Mouse (Mus musculus) hindbrain, postnatal 0 days (tissue): ENCODE data around the gene Trim63. TPM values are rescaled to one million over a fixed set of nuclear protein-coding genes. Genes with fewer than 3 reads are reported as not detected.

Source experiments
- ATAC-seq: fragments of 200-750 bp; cut with Nextera tagmentation; 2 replicates; pipeline ENCODE4 v1.8.0; 2017; ENCODE audit warnings: mild to moderate bottlenecking, moderate TSS enrichment, moderate library complexity
- DNase-seq: peaks from one replicate; pipeline ENCODE4 v3.0.0-alpha.2; 2015; ENCODE audit warnings: low spot score
- H3K27ac ChIP-seq: fragments of 300-500 bp; sonication (generic); 2 replicates; pipeline ENCODE4 v1.5.1; 2014; ENCODE audit warnings: mild to moderate bottlenecking
- H3K27me3 ChIP-seq: fragments of 300-500 bp; sonication (generic); 2 replicates; pipeline ENCODE4 v1.6.1; 2014; ENCODE audit warnings: low read length, mixed read lengths; ENCODE audit not compliant: insufficient read depth
- H3K36me3 ChIP-seq: fragments of 300-500 bp; sonication (generic); 2 replicates; pipeline ENCODE4 v1.6.1; 2014; ENCODE audit warnings: low read length, mixed read lengths; ENCODE audit not compliant: insufficient read depth
- H3K4me1 ChIP-seq: fragments of 300-500 bp; sonication (generic); 2 replicates; pipeline ENCODE4 v1.6.1; 2014; ENCODE audit warnings: antibody characterized with exemption, low read length, mixed read lengths; ENCODE audit not compliant: insufficient read depth
- H3K4me2 ChIP-seq: fragments of 300-500 bp; sonication (generic); 2 replicates; pipeline ENCODE4 v1.6.1; 2014; ENCODE audit warnings: low read depth, mild to moderate bottlenecking, low read length, moderate library complexity, mixed read lengths
- H3K4me3 ChIP-seq: fragments of 300-500 bp; sonication (generic); 2 replicates; pipeline ENCODE4 v1.5.1; 2014; ENCODE audit warnings: low read length
- H3K9ac ChIP-seq: fragments of 300-500 bp; sonication (generic); replicated peaks from 2 replicates; pipeline ENCODE4 v1.6.1; 2014; ENCODE audit warnings: mild to moderate bottlenecking, low read length, moderate library complexity, mixed read lengths
- H3K9me3 ChIP-seq: fragments of 300-500 bp; sonication (generic); 2 replicates; pipeline ENCODE4 v1.6.1; 2016; ENCODE audit warnings: low read length, mixed read lengths
- CTCF ChIP-seq: IDR thresholded peaks from 2 replicates; pipeline ENCODE4 v1.5.1; 2016; ENCODE audit warnings: antibody characterized with exemption, control low read depth, low read depth
- WGBS: fragments of 180-500 bp; shearing (Covaris S2); extraction: QIAGEN DNeasy Blood & Tissue Kit; methylation state at CpG from one replicate; pipeline ENCODE4 v1.1.7; 2014; 5-methylcytosine and 5-hydroxymethylcytosine counted together
- polyA plus RNA-seq: library from polyadenylated mRNA; unstranded; fragments of >200 nt; fragmentation: Nextera tagmentation; extraction: Ambion mirVana; gene quantifications from 2 replicates; pipeline ENCODE4 v1.2.1, GENCODE M21; 2015
- total RNA-seq: library from RNA; depleted of rRNA; stranded (reverse); fragments of >200 nt; gene quantifications from 2 replicates; pipeline ENCODE4 v1.2.3, GENCODE M21; 2014

Gene Trim63
- total and polyA plus RNA-seq, 2 experiments from 2014 or later, result 1.1 to 1.5 TPM

GRCm38 (mm10) chr4:134345802-134346201 lies 30.9 kb downstream of the Trim63 start:
- Histone ChIP-seq H3K9me3 (no peaks in the 10 kb centered on the region), H3K4me2 (no peak overlapping the region), H3K36me3 (no peaks in the 10 kb centered on the region), H3K27ac (no peak overlapping the region), H3K4me3 (no peak overlapping the region), H3K4me1 (peaks cover 5% of the 10 kb centered on the region; the same call in 1 of the 2 replicates), H3K27me3 (peaks cover 27% of the 10 kb centered on the region; the same call in 1 of the 2 replicates), H3K9ac (no peak overlapping the region)
- no peak for TF ChIP-seq CTCF
- 81% methylated on average over 15 of the region's 15 CpGs for WGBS
- no peak for DNase-seq
- no peak for ATAC-seq

- Histone ChIP-seq H3K27me3 (peaks cover 19% of the 10 kb centered on the region; the same call in 1 of the 2 replicates), H3K4me2 (no peak overlapping the region), H3K9ac (no peak overlapping the region), H3K27ac (no peak overlapping the region), H3K4me1 (peaks cover 3% of the 10 kb centered on the region; the same call in 1 of the 2 replicates), H3K4me3 (no peak overlapping the region), H3K36me3 (no peaks in the 10 kb centered on the region), H3K9me3 (no peaks in the 10 kb centered on the region)
- DNase-seq, result no peak
- TF ChIP-seq CTCF, result no peak
- WGBS, result 61% methylated on average over 11 of the region's 11 CpGs
- no peak for ATAC-seq
Measured at GRCm38 (mm10) chr4:134348078-134348477, 33.2 kb downstream of the Trim63 start.

GRCm38 (mm10) chr4:134348545-134348944 lies 33.6 kb downstream of the Trim63 start:
- no peak overlapping the region for H3K27ac ChIP-seq
- no peak for ATAC-seq
- H3K27me3 ChIP-seq, result peaks cover 14% of the 10 kb centered on the region; the same call in 1 of the 2 replicates
- H3K36me3 ChIP-seq, result no peaks in the 10 kb centered on the region
- no peaks in the 10 kb centered on the region for H3K9me3 ChIP-seq
- H3K4me1 ChIP-seq, result no peaks in the 10 kb centered on the region
- H3K4me3 ChIP-seq, result no peak overlapping the region
- no peak overlapping the region for H3K9ac ChIP-seq
- no peak overlapping the region for H3K4me2 ChIP-seq
- WGBS, result 80% methylated on average over 5 of the region's 5 CpGs
- no peak for DNase-seq
- no peak for TF ChIP-seq CTCF

GRCm38 (mm10) chr4:134349829-134350228 lies 34.9 kb downstream of the Trim63 start:
- H3K36me3 ChIP-seq, result no peaks in the 10 kb centered on the region
- no peak for TF ChIP-seq CTCF
- 0 out of 2 replicates have a peak, but pooled peaks cover 8% of the 10 kb centered on the region for H3K27me3 ChIP-seq
- no peak overlapping the region for H3K27ac ChIP-seq
- H3K4me2 ChIP-seq, result no peak overlapping the region
- H3K9ac ChIP-seq, result no peak overlapping the region
- H3K9me3 ChIP-seq, result no peaks in the 10 kb centered on the region
- whole genome bisulfite sequencing, result 89% methylated on average over 7 of the region's 7 CpGs
- DNase-seq (no peak), ATAC-seq (no peak)
- no peak overlapping the region for H3K4me3 ChIP-seq
- H3K4me1 ChIP-seq, result no peaks in the 10 kb centered on the region

- DNase-seq (no peak), ATAC-seq (no peak)
- Histone ChIP-seq H3K36me3 (no peaks in the 10 kb centered on the region), H3K9ac (no peak overlapping the region), H3K27ac (no peak overlapping the region), H3K4me1 (no peaks in the 10 kb centered on the region), H3K27me3 (0 out of 2 replicates have a peak, but pooled peaks cover 6% of the 10 kb centered on the region), H3K4me2 (no peak overlapping the region), H3K4me3 (no peak overlapping the region), H3K9me3 (no peaks in the 10 kb centered on the region)
- TF ChIP-seq CTCF, result no peak
- WGBS, result 94% methylated on average over 6 of the region's 6 CpGs
Measured at GRCm38 (mm10) chr4:134350641-134351040, 35.7 kb downstream of the Trim63 start.

- Histone ChIP-seq H3K9me3 (no peaks in the 10 kb centered on the region), H3K4me1 (no peaks in the 10 kb centered on the region), H3K27ac (no peak overlapping the region), H3K9ac (no peak overlapping the region), H3K36me3 (no peaks in the 10 kb centered on the region), H3K4me3 (no peak overlapping the region), H3K27me3 (0 out of 2 replicates have a peak, but pooled peaks cover 6% of the 10 kb centered on the region), H3K4me2 (no peak overlapping the region)
- TF ChIP-seq CTCF, result no peak
- no peak for ATAC-seq
- WGBS, result 45% methylated on average over 18 of the region's 18 CpGs
- DNase-seq, result no peak
Measured at GRCm38 (mm10) chr4:134351329-134352260, 36.7 kb downstream of the Trim63 start.
